Mouse (Mus musculus) liver, embryonic 13.5 days (tissue): ENCODE measurements around the gene H2-Eb1. TPM values are rescaled to one million over a fixed set of nuclear protein-coding genes. Genes with fewer than 3 reads are reported as not detected.

Experiments used
- ATAC-seq: fragments of 200-750 bp; cut with Nextera tagmentation; 2 replicates; pipeline ENCODE4 v1.8.0; 2017; ENCODE audit warnings: low read depth, mild to moderate bottlenecking, moderate number of reproducible peaks, moderate library complexity
- DNase-seq: peaks from one replicate; pipeline ENCODE4 v3.0.0; 2022
- H3K27ac ChIP-seq: fragments of 300-500 bp; sonication (generic); 2 replicates; pipeline ENCODE4 v1.5.1; 2015; ENCODE audit warnings: moderate library complexity, mild to moderate bottlenecking, inconsistent platforms
- H3K27me3 ChIP-seq: fragments of 300-500 bp; sonication (generic); 2 replicates; pipeline ENCODE4 v1.6.1; 2015; ENCODE audit warnings: mild to moderate bottlenecking, inconsistent platforms
- H3K36me3 ChIP-seq: fragments of 300-500 bp; sonication (generic); 2 replicates; pipeline ENCODE4 v1.6.1; 2015; ENCODE audit warnings: mild to moderate bottlenecking, inconsistent platforms
- H3K4me1 ChIP-seq: fragments of 300-500 bp; sonication (generic); replicated peaks from 2 replicates; pipeline ENCODE4 v1.6.1; 2015; ENCODE audit warnings: inconsistent platforms
- H3K4me2 ChIP-seq: fragments of 300-500 bp; sonication (generic); 2 replicates; pipeline ENCODE4 v1.6.1; 2015; ENCODE audit warnings: inconsistent platforms, mild to moderate bottlenecking, moderate library complexity
- H3K4me3 ChIP-seq: fragments of 300-500 bp; sonication (generic); replicated peaks from 2 replicates; pipeline ENCODE4 v1.5.1; 2015; ENCODE audit warnings: mild to moderate bottlenecking, inconsistent platforms
- H3K9ac ChIP-seq: fragments of 300-500 bp; sonication (generic); 2 replicates; pipeline ENCODE4 v1.6.1; 2015; ENCODE audit warnings: mild to moderate bottlenecking, inconsistent platforms
- H3K9me3 ChIP-seq: fragments of 300-500 bp; sonication (generic); replicated peaks from 2 replicates; pipeline ENCODE4 v1.6.1; 2016; ENCODE audit warnings: inconsistent platforms
- WGBS: fragments of 180-500 bp; shearing (Covaris S2); methylation state at CpG from one replicate; pipeline ENCODE4 v1.1.7; 2015; ENCODE audit not compliant: insufficient replicate concordance; 5-methylcytosine and 5-hydroxymethylcytosine counted together
- polyA plus RNA-seq: library from polyadenylated mRNA; unstranded; fragments of >200 nt; fragmentation: Nextera tagmentation; extraction: Ambion mirVana; gene quantifications from 2 replicates; pipeline ENCODE4 v1.2.1, GENCODE M21; 2015

H2-Eb1 gene
- polyA plus RNA-seq, 1 experiment from 2014 or later: 0.81 TPM

DNA sequence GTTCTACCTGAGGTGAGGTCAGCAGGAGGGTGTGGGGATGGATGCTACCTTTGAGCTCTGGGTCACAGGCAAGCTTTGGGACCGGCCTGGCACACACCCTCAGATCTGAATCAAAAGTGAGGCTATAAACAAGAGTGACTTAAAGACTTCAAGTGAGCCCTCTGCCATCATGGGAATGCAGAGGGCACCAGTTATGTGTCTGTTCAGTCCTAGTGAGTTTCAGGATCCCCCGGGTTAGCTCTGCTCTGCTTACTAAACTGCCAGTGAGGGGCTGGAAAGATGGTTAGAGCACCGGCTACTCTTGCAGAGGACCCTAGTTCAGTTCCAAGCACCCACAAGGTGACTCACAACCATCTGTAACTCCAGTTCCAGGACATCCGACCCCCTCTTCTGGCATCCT is 13.1 kb upstream of the H2-Eb1 start:
- Histone ChIP-seq H3K36me3 (no peaks in the 10 kb centered on the region), H3K9me3 (no peaks in the 10 kb centered on the region), H3K4me1 (no peaks in the 10 kb centered on the region), H3K27ac (no peak overlapping the region), H3K4me2 (no peak overlapping the region), H3K27me3 (0 out of 2 replicates have a peak, but pooled peaks cover under 1% of the 10 kb centered on the region), H3K9ac (no peak overlapping the region), H3K4me3 (no peak overlapping the region)
- WGBS: 65% methylated on average over 4 of the region's 4 CpGs
- no peak for DNase-seq
- ATAC-seq: no peak

GRCm38 (mm10) chr17:34293533-34293932 is 12.1 kb upstream of the H2-Eb1 start:
- DNase-seq: no peak
- no peak overlapping the region for H3K4me3 ChIP-seq
- H3K27me3 ChIP-seq: 0 out of 2 replicates have a peak, but pooled peaks cover 6% of the 10 kb centered on the region
- H3K9me3 ChIP-seq: no peaks in the 10 kb centered on the region
- no peaks in the 10 kb centered on the region for H3K4me1 ChIP-seq
- H3K36me3 ChIP-seq: no peaks in the 10 kb centered on the region
- H3K27ac ChIP-seq: no peak overlapping the region
- no peak for ATAC-seq
- 19% methylated on average over 2 of the region's 2 CpGs for WGBS
- no peak overlapping the region for H3K9ac ChIP-seq
- no peak overlapping the region for H3K4me2 ChIP-seq

DNA sequence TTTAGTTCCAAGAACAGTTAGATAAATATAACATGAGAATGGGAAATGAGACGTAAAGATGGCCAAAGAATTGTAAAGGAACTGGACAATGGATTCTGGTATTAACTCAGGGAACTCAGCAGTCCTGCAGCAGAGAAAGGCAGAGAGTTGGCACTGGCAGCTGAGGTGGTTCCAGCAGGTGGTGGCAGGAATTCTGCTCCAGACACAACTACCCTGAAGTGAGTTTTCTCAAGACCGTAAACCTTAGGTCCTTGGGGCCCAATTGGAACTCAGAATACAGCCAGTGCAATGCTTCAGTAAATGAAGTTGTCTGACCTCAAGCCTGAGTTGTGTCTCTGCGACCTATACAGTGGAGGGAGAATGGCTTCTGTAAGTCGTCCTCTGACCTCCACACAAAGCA is 11.4 kb upstream of the H2-Eb1 start:
- DNase-seq: no peak
- WGBS: 41% methylated on average over 4 of the region's 4 CpGs
- H3K36me3 ChIP-seq: no peaks in the 10 kb centered on the region
- no peaks in the 10 kb centered on the region for H3K4me1 ChIP-seq
- H3K9me3 ChIP-seq: no peaks in the 10 kb centered on the region
- no peak overlapping the region for H3K27ac ChIP-seq
- H3K27me3 ChIP-seq: 0 out of 2 replicates have a peak, but pooled peaks cover 6% of the 10 kb centered on the region
- no peak overlapping the region for H3K9ac ChIP-seq
- no peak overlapping the region for H3K4me3 ChIP-seq
- H3K4me2 ChIP-seq: no peak overlapping the region
- no peak for ATAC-seq

DNA sequence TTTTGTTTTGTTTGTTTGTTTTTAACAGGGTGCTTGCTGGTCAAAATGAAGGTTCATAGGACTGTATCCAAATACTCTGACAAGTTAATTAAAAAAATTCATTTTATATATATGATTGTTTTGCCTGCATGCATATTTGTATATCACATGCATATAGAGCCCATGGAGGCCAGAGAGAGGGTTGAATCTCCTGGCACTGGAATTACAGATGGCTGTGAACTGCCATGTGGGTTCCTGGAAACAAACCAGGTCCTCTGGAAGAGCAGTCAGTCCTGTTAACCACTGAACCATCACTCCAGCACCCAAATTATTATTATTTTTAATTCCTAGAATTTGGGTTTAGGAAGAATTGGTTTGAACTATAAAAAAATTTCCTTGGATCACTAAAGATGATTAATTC is 10.4 kb upstream of the H2-Eb1 start:
- Histone ChIP-seq H3K36me3 (no peaks in the 10 kb centered on the region), H3K4me2 (no peak overlapping the region), H3K4me3 (no peak overlapping the region), H3K9ac (no peak overlapping the region), H3K27ac (no peak overlapping the region), H3K9me3 (no peaks in the 10 kb centered on the region), H3K4me1 (no peaks in the 10 kb centered on the region), H3K27me3 (0 out of 2 replicates have a peak, but pooled peaks cover 6% of the 10 kb centered on the region)
- DNase-seq: no peak
- no peak for ATAC-seq

- no peak overlapping the region for H3K4me3 ChIP-seq
- H3K27me3 ChIP-seq: 0 out of 2 replicates have a peak, but pooled peaks cover 6% of the 10 kb centered on the region
- no peak overlapping the region for H3K27ac ChIP-seq
- no peak overlapping the region for H3K9ac ChIP-seq
- no peak for DNase-seq
- H3K9me3 ChIP-seq: no peaks in the 10 kb centered on the region
- no peak for ATAC-seq
- no peaks in the 10 kb centered on the region for H3K36me3 ChIP-seq
- H3K4me2 ChIP-seq: no peak overlapping the region
- H3K4me1 ChIP-seq: no peaks in the 10 kb centered on the region
- WGBS: 25% methylated on average over 23 of the region's 23 CpGs
Measured at GRCm38 (mm10) chr17:34295891-34296794, 9.5 kb upstream of the H2-Eb1 start.

GRCm38 (mm10) chr17:34299356-34299755 is 6.3 kb upstream of the H2-Eb1 start:
- WGBS: 64% methylated on average over 3 of the region's 3 CpGs
- no peak overlapping the region for H3K27ac ChIP-seq
- ATAC-seq: no peak

GRCm38 (mm10) chr17:34300071-34300470 is 5.6 kb upstream of the H2-Eb1 start:
- 0 out of 2 replicates have a peak, but pooled peaks cover 6% of the 10 kb centered on the region for H3K27me3 ChIP-seq
- ATAC-seq (no peak), DNase-seq (no peak)
- H3K27ac ChIP-seq: no peak overlapping the region
- H3K9ac ChIP-seq: no peak overlapping the region
- WGBS: 83% methylated on average over 8 of the region's 8 CpGs
- H3K36me3 ChIP-seq: no peaks in the 10 kb centered on the region
- H3K9me3 ChIP-seq: no peaks in the 10 kb centered on the region
- H3K4me3 ChIP-seq: no peak overlapping the region
- H3K4me2 ChIP-seq: no peak overlapping the region
- no peaks in the 10 kb centered on the region for H3K4me1 ChIP-seq

More at GRCm38 (mm10) chr17:34299356-34299755, 6.3 kb upstream of the H2-Eb1 start:
- no peak overlapping the region for H3K4me3 ChIP-seq
- no peaks in the 10 kb centered on the region for H3K4me1 ChIP-seq
- H3K27me3 ChIP-seq: 0 out of 2 replicates have a peak, but pooled peaks cover 6% of the 10 kb centered on the region
- no peaks in the 10 kb centered on the region for H3K9me3 ChIP-seq
- no peak for DNase-seq
- no peaks in the 10 kb centered on the region for H3K36me3 ChIP-seq
- H3K4me2 ChIP-seq: no peak overlapping the region
- no peak overlapping the region for H3K9ac ChIP-seq

DNA sequence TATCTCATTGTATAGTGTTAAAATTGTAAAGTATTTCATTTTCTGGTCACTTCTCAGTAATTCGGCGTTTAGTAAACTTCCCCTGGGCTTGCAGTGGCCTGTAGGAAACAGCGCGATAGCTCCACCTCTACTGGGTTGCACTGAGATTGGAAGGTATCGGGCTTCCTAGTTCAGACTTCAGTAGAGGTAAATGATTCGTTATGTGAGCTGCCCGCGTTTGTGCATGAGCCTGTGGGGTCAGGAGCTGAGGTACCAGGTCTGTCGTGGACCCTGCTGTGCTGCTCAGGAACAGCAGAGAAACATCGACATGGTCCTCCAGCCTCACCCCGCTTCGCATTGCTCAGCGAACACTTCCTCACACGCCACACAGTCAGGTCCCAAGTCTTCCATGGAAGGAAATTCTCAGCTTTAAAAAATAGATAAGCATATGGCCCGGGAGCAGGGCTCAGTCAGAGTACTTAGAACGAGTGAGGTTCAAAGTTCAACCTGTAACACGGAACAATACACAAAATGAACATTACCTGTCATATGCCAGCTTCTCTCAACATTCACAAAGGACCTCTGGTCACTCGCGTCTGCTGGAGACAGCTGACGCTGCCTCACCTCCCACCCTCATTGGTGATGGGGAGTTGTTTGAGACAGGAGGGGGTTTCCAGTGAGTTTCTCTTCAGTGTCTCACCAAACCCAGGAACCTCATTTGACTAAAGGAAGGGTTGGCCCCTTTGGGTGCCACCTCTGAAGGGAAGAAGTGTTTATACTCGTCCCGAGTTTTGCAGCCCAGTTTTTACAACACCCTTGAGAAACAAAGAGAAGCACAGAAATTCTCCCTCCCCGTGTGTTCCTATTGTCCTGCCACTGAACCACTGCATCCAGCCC is 4.7 kb upstream of the H2-Eb1 start:
- Histone ChIP-seq H3K4me1 (no peaks in the 10 kb centered on the region), H3K36me3 (no peaks in the 10 kb centered on the region), H3K4me3 (no peak overlapping the region), H3K9me3 (no peaks in the 10 kb centered on the region), H3K27me3 (0 out of 2 replicates have a peak, but pooled peaks cover 6% of the 10 kb centered on the region), H3K4me2 (no peak overlapping the region), H3K9ac (no peak overlapping the region), H3K27ac (no peak overlapping the region)
- no peak for ATAC-seq
- no peak for DNase-seq
- 67% methylated on average over 23 of the region's 23 CpGs for WGBS

DNA sequence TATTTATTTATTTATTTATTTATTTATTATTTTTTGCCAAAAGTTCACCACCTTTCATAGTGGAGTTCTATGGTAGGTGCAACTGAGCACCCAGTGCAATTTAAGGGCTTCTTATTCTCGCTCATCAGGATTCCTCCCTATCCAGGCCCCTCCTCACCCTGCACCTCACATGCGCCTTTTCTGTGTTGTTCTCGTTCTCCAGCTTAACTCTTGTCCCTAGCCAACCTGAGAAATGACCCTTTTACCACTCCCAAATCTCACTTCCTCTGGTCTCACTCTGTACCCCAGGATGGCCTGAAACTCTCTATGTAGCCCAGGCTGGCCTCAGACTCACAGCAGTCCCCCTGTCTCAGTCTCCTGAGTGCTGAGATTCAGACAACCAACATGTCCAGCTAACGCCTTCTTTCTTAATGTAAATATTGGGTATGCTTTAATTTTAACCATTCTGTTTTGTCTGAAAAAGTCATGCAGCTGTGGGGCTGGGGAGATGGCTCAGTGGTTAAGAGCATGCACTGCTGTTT is 3.9 kb upstream of the H2-Eb1 start:
- no peak overlapping the region for H3K4me2 ChIP-seq
- H3K27ac ChIP-seq: no peak overlapping the region
- no peaks in the 10 kb centered on the region for H3K36me3 ChIP-seq
- 64% methylated on average over 4 of the region's 4 CpGs for WGBS
- DNase-seq (no peak), ATAC-seq (no peak)
- no peaks in the 10 kb centered on the region for H3K9me3 ChIP-seq
- H3K27me3 ChIP-seq: peaks cover 6% of the 10 kb centered on the region; the same call in 1 of the 2 replicates
- no peak overlapping the region for H3K9ac ChIP-seq
- H3K4me3 ChIP-seq: no peak overlapping the region
- H3K4me1 ChIP-seq: no peaks in the 10 kb centered on the region

- DNase-seq: no peak
- H3K27ac ChIP-seq: no peak overlapping the region
- no peaks in the 10 kb centered on the region for H3K9me3 ChIP-seq
- H3K4me2 ChIP-seq: no peak overlapping the region
- H3K4me3 ChIP-seq: no peak overlapping the region
- peaks cover 7% of the 10 kb centered on the region; the same call in 1 of the 2 replicates for H3K27me3 ChIP-seq
- WGBS: 78% methylated on average over 2 of the region's 2 CpGs
- H3K36me3 ChIP-seq: no peaks in the 10 kb centered on the region
- ATAC-seq: no peak
- H3K9ac ChIP-seq: no peak overlapping the region
- H3K4me1 ChIP-seq: no peaks in the 10 kb centered on the region
Measured at GRCm38 (mm10) chr17:34303789-34304188, 1.9 kb upstream of the H2-Eb1 start.

DNA sequence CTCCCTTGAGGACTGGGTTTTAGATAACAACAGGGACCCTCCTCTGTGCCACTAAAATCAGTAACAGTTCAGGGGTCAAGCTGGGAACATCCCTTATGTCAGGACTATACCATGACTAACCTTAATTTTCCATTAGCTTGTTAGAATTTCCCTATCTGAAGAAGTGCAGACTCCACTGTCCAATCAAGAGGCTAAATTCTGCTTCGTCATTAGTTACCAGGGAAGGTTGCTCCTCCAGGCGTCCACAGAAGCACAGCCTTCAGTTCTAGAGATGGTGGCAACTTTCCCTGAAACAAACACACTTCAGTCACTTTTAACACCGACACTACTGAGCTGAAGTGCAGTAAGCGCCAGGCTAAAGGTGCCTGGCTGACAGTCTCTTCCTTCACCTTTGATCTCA is 916 bp upstream of the H2-Eb1 start:
- peak; percentile 10 for DNase-seq
- Histone ChIP-seq H3K27ac (no peak overlapping the region), H3K9ac (no peak overlapping the region), H3K27me3 (peaks cover 7% of the 10 kb centered on the region; the same call in 1 of the 2 replicates), H3K9me3 (no peaks in the 10 kb centered on the region), H3K4me1 (no peaks in the 10 kb centered on the region), H3K4me3 (no peak overlapping the region), H3K36me3 (no peaks in the 10 kb centered on the region), H3K4me2 (no peak overlapping the region)
- no peak for ATAC-seq
- 17% methylated on average over 4 of the region's 4 CpGs for WGBS
